Mouse (Mus musculus) hindbrain, embryonic 13.5 days (tissue): ENCODE results near the gene Srgap3. TPM values are rescaled to one million over a fixed set of nuclear protein-coding genes. Genes with fewer than 3 reads are reported as not detected.

Experiments used
- ATAC-seq: fragments of 200-750 bp; cut with Nextera tagmentation; 2 replicates; pipeline ENCODE4 v1.8.0; 2017; ENCODE audit warnings: moderate TSS enrichment; ENCODE audit not compliant: low FRiP score
- H3K27ac ChIP-seq: fragments of 300-500 bp; sonication (generic); 2 replicates; pipeline ENCODE4 v1.5.1; 2015; ENCODE audit warnings: inconsistent platforms, mild to moderate bottlenecking, moderate library complexity
- H3K27me3 ChIP-seq: fragments of 300-500 bp; sonication (generic); 2 replicates; pipeline ENCODE4 v1.6.1; 2015; ENCODE audit warnings: mild to moderate bottlenecking, inconsistent platforms
- H3K36me3 ChIP-seq: fragments of 300-500 bp; sonication (generic); 2 replicates; pipeline ENCODE4 v1.6.1; 2015; ENCODE audit warnings: mild to moderate bottlenecking, inconsistent platforms
- H3K4me1 ChIP-seq: fragments of 300-500 bp; sonication (generic); replicated peaks from 2 replicates; pipeline ENCODE4 v1.6.1; 2015; ENCODE audit warnings: inconsistent platforms
- H3K4me2 ChIP-seq: fragments of 300-500 bp; sonication (generic); 2 replicates; pipeline ENCODE4 v1.6.1; 2015; ENCODE audit warnings: inconsistent platforms, mild to moderate bottlenecking, moderate library complexity
- H3K4me3 ChIP-seq: fragments of 300-500 bp; sonication (generic); 2 replicates; pipeline ENCODE4 v1.5.1; 2015; ENCODE audit warnings: mild to moderate bottlenecking, inconsistent platforms
- H3K9ac ChIP-seq: fragments of 300-500 bp; sonication (generic); 2 replicates; pipeline ENCODE4 v1.6.1; 2015; ENCODE audit warnings: mild to moderate bottlenecking, inconsistent platforms
- H3K9me3 ChIP-seq: fragments of 300-500 bp; sonication (generic); 2 replicates; pipeline ENCODE4 v1.6.1; 2016; ENCODE audit warnings: inconsistent platforms
- WGBS: fragments of 180-500 bp; shearing (Covaris S2); methylation state at CpG from one replicate; pipeline ENCODE4 v1.1.7; 2015; 5-methylcytosine and 5-hydroxymethylcytosine counted together
- polyA plus RNA-seq: library from polyadenylated mRNA; unstranded; fragments of >200 nt; fragmentation: Nextera tagmentation; extraction: Ambion mirVana; gene quantifications from 2 replicates; pipeline ENCODE4 v1.2.1, GENCODE M21; 2015

Srgap3 gene
- polyA plus RNA-seq, 1 experiment from 2014 or later = 37.5 TPM

- Histone ChIP-seq H3K36me3 (no peaks in the 10 kb centered on the region), H3K4me2 (peak overlapping the region; percentile 37), H3K27me3 (no peaks in the 10 kb centered on the region), H3K9me3 (no peaks in the 10 kb centered on the region), H3K27ac (peak overlapping the region; percentile 88), H3K4me3 (no peak overlapping the region), H3K4me1 (peaks cover 68% of the 10 kb centered on the region), H3K9ac (peak overlapping the region; percentile 26; the same call in 1 of the 2 replicates)
- 22% methylated on average over 10 of the region's 10 CpGs for WGBS
- ATAC-seq = no peak; the same call in 1 of the 2 replicates
Measured at GRCm38 (mm10) chr6:112972127-112972526, 25.1 kb upstream of the Srgap3 start.

DNA sequence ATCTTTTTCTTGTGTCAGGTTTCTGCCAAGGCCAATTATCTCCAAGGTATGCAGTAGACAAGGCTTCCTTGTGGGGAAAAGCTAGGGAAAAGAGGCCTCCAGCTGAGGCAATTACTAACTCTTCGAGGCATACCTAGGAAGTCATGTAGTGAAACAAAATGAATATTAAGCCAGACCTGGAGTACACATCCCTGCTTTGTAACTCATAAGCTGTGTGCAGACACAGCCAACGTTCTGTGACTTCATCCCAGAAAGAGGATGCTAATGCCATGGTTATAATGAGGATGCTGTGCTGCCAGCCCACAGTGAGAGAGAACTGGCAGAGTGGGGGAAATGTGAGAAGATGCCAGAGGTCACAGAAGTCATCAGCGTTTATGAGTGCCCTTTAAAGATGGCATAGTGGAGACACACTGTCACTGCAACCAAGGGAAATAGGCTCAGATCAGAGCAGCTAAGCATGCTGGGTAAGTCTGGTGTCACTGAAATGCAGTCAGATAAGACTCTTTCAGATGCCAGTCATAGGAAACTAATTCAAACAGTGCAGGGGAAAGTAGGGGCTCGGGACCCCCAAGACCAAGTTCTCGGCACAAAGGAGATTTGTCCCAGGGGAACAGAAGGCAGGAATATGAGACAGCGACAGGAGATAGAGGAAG is 24.2 kb upstream of the Srgap3 start:
- Histone ChIP-seq H3K27ac (peak overlapping the region; percentile 88), H3K4me3 (no peak overlapping the region), H3K4me2 (peak overlapping the region; percentile 37), H3K9ac (0 out of 2 replicates have a peak overlapping the region, but pooled peaks have one; percentile 26), H3K9me3 (no peaks in the 10 kb centered on the region), H3K27me3 (no peaks in the 10 kb centered on the region), H3K4me1 (peaks cover 61% of the 10 kb centered on the region), H3K36me3 (no peaks in the 10 kb centered on the region)
- no peak for ATAC-seq
- 18% methylated on average over 6 of the region's 6 CpGs for WGBS

- H3K27ac ChIP-seq = no peak overlapping the region
- no peak overlapping the region for H3K4me3 ChIP-seq
- whole genome bisulfite sequencing = 94% methylated on average over 6 of the region's 6 CpGs
- no peaks in the 10 kb centered on the region for H3K36me3 ChIP-seq
- H3K9me3 ChIP-seq = no peaks in the 10 kb centered on the region
- ATAC-seq = no peak
- H3K9ac ChIP-seq = no peak overlapping the region
- H3K4me1 ChIP-seq = peaks cover 22% of the 10 kb centered on the region
- no peaks in the 10 kb centered on the region for H3K27me3 ChIP-seq
- H3K4me2 ChIP-seq = no peak overlapping the region
Measured at GRCm38 (mm10) chr6:112967359-112967758, 20.3 kb upstream of the Srgap3 start.

DNA sequence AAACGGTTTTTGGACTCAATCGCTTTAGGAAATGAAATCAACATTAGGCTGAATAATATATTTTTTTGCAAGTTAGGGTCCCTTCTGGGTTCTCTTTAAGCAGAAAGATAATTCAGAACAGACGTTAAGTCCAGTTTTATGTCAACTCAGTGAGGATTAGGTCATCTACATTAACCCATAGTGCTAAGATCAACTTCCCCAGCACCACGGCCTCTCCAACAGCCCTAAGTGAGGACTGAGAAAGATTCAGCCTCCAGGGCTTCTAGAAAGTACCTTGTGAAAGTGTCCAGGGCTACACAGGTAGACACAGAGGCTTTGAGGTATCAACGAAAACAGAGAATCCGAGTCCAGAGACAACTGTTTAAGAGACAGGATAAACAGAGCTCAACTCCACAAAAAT is 11.3 kb upstream of the Srgap3 start:
- H3K4me3 ChIP-seq = no peak overlapping the region
- no peak overlapping the region for H3K4me2 ChIP-seq
- ATAC-seq = no peak
- no peaks in the 10 kb centered on the region for H3K27me3 ChIP-seq
- H3K27ac ChIP-seq = peak overlapping the region; percentile 37
- H3K9me3 ChIP-seq = no peaks in the 10 kb centered on the region
- no peak overlapping the region for H3K9ac ChIP-seq
- peaks cover 25% of the 10 kb centered on the region for H3K4me1 ChIP-seq
- WGBS = 48% methylated on average over 6 of the region's 6 CpGs
- no peaks in the 10 kb centered on the region for H3K36me3 ChIP-seq

DNA sequence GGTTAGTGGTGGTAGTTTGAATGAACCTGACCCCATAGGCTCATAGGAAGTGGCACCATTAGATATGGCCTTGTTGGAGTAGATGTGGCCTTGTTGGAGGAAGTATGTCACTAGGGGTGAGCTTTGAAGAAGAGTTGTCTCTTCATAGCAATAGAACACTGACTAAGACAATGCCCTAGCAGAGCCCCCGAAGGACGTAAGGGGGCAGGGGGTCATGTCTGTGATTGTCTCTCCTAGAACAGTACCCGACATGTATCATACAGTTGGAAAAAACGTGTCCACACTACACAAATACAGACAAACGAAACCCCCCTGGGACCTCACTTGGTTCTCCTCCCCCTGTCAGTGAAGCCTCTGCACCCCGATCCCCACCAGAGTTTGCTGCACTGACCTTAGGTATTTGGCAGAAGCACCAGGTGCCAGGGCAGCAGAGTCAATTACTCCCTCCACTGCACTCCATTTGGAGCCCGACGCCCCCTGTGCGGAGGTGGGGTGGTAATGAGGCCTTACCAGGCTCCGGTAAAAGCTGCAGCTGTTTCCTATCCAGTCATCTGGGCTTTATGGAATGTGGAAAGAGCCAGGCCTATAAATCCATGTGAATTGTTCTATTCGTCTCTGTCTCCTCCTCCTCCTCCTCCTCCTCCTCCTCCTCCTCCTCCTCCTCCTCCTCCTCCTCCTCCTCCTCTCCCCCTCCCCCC is 10.7 kb upstream of the Srgap3 start:
- Histone ChIP-seq H3K27me3 (no peaks in the 10 kb centered on the region), H3K9me3 (no peaks in the 10 kb centered on the region), H3K4me3 (no peak overlapping the region), H3K36me3 (no peaks in the 10 kb centered on the region), H3K4me1 (peaks cover 25% of the 10 kb centered on the region), H3K9ac (no peak overlapping the region), H3K27ac (peak overlapping the region; percentile 48), H3K4me2 (0 out of 2 replicates have a peak overlapping the region, but pooled peaks have one; percentile 13)
- 27% methylated on average over 11 of the region's 11 CpGs for WGBS
- ATAC-seq = 0 out of 2 replicates have a peak, but pooled peaks have one; percentile 75

- 78% methylated on average over 2 of the region's 2 CpGs for WGBS
Measured at GRCm38 (mm10) chr6:112955773-112956172, 8.7 kb upstream of the Srgap3 start.

DNA sequence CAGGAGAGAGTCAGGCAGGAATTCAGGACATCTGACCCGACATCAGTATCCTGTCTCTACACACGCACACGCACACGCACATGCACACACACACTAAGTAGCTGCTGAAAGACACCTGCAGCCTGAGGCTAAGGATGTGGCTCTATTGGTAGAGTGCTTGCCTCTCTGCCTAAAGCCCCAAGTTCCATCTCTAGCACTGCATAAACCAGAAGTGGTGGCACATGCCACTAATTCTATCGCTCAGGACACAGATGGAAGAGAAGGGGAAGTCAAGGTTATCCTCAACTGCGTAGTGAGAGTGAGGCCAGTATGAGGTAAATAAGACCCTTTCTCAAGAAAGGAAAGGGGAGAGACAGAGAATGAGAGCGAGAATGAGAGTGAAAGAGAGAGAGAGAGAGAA is 6.8 kb upstream of the Srgap3 start:
- 90% methylated on average over 7 of the region's 7 CpGs for WGBS
- Histone ChIP-seq H3K9me3 (no peaks in the 10 kb centered on the region), H3K4me2 (no peak overlapping the region), H3K4me3 (no peak overlapping the region), H3K36me3 (no peaks in the 10 kb centered on the region), H3K9ac (no peak overlapping the region), H3K27ac (no peak overlapping the region), H3K27me3 (no peaks in the 10 kb centered on the region), H3K4me1 (peaks cover 34% of the 10 kb centered on the region)
- ATAC-seq = no peak

More at GRCm38 (mm10) chr6:112955773-112956172, 8.7 kb upstream of the Srgap3 start:
- Histone ChIP-seq H3K9ac (no peak overlapping the region), H3K27me3 (no peaks in the 10 kb centered on the region), H3K27ac (no peak overlapping the region), H3K4me2 (no peak overlapping the region), H3K36me3 (no peaks in the 10 kb centered on the region), H3K9me3 (no peaks in the 10 kb centered on the region), H3K4me1 (peaks cover 25% of the 10 kb centered on the region), H3K4me3 (no peak overlapping the region)
- no peak for ATAC-seq

DNA sequence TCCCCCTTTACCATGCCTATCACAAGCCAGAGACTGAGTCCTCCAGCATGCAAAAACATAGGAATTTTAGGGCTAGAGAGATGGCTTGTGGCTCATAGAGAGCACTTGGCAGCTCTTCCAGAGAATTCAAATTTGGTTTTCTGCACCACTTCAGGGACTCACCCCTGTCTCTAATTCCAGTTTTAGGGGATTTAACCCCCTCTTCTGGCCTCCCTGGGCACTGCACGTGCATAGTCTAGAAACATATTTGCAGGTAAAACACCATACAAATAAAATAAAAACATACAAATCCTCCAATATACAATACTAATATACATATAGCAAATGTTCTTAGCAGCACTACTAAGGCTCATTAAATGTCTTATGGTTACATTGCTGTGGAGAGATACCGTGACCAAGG is 4.2 kb upstream of the Srgap3 start:
- Histone ChIP-seq H3K9ac (no peak overlapping the region), H3K36me3 (no peaks in the 10 kb centered on the region), H3K27me3 (no peaks in the 10 kb centered on the region), H3K4me3 (no peak overlapping the region), H3K4me2 (no peak overlapping the region), H3K27ac (no peak overlapping the region), H3K9me3 (no peaks in the 10 kb centered on the region), H3K4me1 (peaks cover 30% of the 10 kb centered on the region)
- WGBS = 81% methylated on average over 2 of the region's 2 CpGs
- no peak for ATAC-seq

GRCm38 (mm10) chr6:112950205-112951110 is 3.4 kb upstream of the Srgap3 start:
- no peaks in the 10 kb centered on the region for H3K27me3 ChIP-seq
- no peak for ATAC-seq
- H3K4me3 ChIP-seq = no peak overlapping the region
- WGBS = 38% methylated on average over 8 of the region's 8 CpGs
- no peaks in the 10 kb centered on the region for H3K36me3 ChIP-seq
- H3K9me3 ChIP-seq = no peaks in the 10 kb centered on the region
- H3K27ac ChIP-seq = no peak overlapping the region
- H3K9ac ChIP-seq = no peak overlapping the region
- no peak overlapping the region for H3K4me2 ChIP-seq
- H3K4me1 ChIP-seq = peaks cover 26% of the 10 kb centered on the region

GRCm38 (mm10) chr6:112949220-112949619 is 2.2 kb upstream of the Srgap3 start:
- no peak for ATAC-seq
- no peak overlapping the region for H3K4me2 ChIP-seq
- H3K4me1 ChIP-seq = peaks cover 27% of the 10 kb centered on the region
- H3K27me3 ChIP-seq = no peaks in the 10 kb centered on the region
- H3K36me3 ChIP-seq = no peaks in the 10 kb centered on the region
- no peaks in the 10 kb centered on the region for H3K9me3 ChIP-seq
- no peak overlapping the region for H3K9ac ChIP-seq
- H3K4me3 ChIP-seq = no peak overlapping the region
- H3K27ac ChIP-seq = no peak overlapping the region; the same call in 1 of the 2 replicates
- WGBS = 24% methylated on average over 2 of the region's 2 CpGs

DNA sequence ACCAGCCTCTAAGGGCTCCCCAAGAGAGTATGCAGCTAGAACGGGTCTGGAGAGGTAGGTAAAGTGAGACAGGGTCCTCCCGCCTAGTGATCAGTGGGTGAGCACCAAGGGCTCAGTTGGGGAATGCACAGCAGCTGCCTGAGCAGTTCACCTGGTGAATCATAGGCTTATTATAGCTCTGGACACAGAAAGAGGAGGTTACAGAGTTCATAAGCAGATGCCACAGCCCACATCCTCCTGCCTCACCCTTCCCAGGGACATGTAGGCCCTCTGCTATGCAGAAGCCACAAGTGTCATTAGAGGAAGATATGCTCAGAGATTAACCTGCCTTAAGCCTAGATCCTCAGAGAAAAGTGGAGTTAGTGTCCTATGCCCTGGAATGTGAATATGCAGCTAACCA is 1.4 kb upstream of the Srgap3 start:
- ATAC-seq = no peak
- Histone ChIP-seq H3K4me2 (no peak overlapping the region), H3K27me3 (no peaks in the 10 kb centered on the region), H3K9me3 (no peaks in the 10 kb centered on the region), H3K9ac (no peak overlapping the region), H3K27ac (peak overlapping the region; percentile 95; the same call in 1 of the 2 replicates), H3K4me3 (no peak overlapping the region), H3K36me3 (no peaks in the 10 kb centered on the region), H3K4me1 (peaks cover 35% of the 10 kb centered on the region)
- 71% methylated on average over 2 of the region's 2 CpGs for WGBS
